Mouse (Mus musculus) B cell, adult 2 months (primary cell): ENCODE data around the gene Igsf3.
A peak's percentile ranks its signal among the peaks of the same experiment; 100 is the strongest.

Source experiments
- DNase-seq, 2 experiments: peaks; one replicate each; pipeline ENCODE4 v3.0.0; 2022

Igsf3 gene

DNA sequence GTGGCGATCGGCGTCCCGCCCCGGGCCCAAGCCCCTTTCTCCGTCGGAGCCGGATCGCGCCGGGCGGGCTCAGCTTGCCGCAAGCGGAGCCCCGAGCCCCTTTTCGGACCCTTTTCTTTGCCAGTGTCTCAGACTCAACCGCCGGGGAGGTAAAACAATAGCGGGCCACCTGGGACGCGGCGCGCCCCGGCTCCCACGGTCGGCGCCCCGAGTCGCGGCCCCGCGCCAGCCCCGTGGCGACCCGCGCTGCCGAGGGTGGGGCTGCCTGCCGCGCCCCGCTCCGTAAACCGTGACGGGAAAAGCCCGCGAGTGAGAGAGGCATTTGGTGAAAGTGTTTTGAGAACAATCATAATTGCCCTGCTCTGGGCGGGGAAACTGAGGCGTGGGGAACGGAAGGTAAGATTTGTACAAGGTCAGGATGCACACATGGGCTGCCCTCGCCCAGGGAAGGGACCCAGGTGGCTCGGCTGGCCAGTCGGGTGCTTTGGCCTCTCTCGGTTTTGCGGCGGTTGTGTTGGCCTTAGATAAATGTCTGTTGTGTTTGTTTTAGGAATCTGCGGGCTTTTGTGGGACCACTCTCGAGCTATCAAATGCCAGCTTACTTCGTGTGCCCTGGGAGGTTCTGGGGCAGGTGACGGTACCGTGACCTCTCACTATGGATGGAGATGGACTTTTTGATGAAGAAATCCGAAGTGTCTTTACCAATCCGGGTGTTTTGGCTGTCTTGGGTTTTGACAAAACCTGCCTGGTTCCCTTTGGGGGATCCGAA is 557 bp downstream of the Igsf3 start:
- DNase-seq = peak; percentile 6 to 20

GRCm38 (mm10) chr3:101378102-101378501 is 1.2 kb downstream of the Igsf3 start:
- DNase-seq = no peak

DNA sequence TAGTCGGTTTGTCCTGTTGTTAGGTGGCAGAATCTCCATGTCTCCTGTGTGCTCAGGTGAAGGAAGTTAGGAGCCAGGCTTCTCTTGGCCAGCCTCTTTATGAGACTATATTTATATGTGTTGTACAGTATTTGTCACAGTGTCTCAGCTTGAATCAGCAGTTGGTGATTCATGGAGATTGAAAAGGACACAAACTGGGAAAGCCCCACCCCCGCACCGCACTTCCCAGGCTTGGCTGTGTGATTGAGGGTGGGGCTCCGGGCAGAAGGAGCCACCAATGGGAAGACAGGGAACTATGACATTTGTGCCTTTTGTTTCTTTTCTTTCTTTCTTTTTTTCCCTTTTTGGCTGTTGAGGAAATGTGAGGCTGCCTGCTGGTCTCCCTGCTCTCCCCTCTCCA is 2.9 kb downstream of the Igsf3 start:
- no peak for DNase-seq

GRCm38 (mm10) chr3:101381691-101382090 is 4.8 kb downstream of the Igsf3 start:
- no peak for DNase-seq

DNA sequence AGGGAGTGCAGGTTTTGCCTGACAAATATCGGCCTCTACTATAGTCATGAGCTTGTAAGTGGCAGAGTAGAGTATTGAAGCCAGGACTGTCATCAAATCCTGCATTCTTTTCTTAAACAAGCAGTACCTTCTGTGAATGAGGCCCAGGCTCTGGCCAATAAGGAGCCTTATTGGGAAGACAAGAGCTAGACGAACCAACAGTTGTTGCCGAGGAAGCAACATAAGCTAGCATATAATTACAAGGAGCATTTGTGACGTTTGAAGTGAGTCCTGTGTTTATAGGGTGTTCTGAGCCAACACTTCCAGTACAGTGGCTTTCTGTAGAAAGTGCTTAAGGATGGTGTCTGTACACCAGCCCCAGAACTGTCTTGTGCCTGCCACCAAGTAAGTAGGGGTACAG is 5.9 kb downstream of the Igsf3 start:
- no peak for DNase-seq

DNA sequence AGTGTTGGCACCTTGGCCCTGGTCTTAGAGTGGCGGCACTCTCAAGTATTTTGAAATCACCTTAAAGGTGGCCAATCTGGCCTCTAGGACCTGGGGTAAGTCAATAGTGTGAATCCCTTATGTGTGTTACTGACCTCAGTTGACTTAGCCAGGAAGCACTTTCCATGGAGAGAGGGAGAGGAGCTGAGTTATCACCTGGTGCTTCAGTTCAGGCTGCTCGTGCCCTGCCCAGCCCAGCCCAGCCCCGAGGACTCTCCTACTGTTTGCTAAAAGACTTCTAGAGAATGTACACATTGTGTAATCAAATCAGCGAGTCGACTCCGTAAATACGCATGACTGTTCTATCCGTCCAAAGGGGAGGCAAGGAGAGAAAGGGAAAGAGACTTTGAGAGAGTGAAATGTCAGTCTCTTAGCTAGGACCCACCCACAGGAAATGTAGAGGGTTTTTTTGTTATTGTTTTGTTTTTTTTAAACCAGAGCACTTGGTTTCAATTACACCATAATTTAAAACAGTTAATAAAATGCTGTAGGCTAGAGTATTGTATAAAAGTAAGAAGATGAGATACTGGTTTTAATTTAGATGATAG is 9.6 kb downstream of the Igsf3 start:
- DNase-seq = no peak

GRCm38 (mm10) chr3:101387849-101388248 is 11.0 kb downstream of the Igsf3 start:
- no peak for DNase-seq

GRCm38 (mm10) chr3:101389566-101389965 is 12.7 kb downstream of the Igsf3 start:
- no peak for DNase-seq

DNA sequence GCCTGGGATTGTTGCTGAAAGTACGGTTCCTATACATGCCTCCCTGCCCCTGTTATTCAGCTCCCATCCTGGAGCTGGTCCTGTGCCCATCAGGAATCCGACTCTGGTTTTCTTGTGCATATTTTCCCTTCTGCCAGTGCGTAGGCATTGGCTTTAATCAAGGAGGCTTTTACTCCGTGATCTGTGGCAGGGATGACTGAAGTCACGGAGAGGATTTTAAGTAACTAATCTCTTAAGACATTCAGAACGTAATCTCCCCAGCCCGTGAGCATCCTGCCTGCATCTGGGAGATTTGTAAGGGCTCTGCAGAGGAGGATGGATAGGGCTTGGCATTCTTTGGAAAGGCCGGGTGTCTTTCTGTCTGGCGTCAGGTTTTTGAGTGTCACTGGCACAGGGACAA is 13.6 kb downstream of the Igsf3 start:
- DNase-seq = no peak

DNA sequence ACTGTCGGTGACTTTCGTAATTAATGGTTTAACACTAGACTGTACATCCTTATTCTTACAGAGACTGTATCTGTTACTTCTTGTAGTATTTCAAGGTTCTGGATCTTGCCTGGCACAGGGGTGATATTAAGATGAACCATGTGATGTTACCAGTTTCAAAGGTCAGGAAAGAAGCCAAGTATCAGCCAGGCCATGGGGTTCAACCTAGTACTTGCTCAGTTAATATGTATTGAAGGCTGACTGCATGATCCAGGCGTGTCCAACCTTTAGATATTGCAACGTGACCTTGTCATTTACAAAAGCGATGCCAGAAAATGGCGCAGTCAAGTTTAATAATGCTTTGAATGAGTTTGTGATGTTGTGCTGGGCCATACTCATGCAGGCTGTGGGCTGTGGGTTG is 15.1 kb downstream of the Igsf3 start:
- DNase-seq = no peak

- no peak for DNase-seq
Measured at GRCm38 (mm10) chr3:101393103-101393644, 16.3 kb downstream of the Igsf3 start.

- DNase-seq = no peak
Measured at GRCm38 (mm10) chr3:101393659-101394539, 17.0 kb downstream of the Igsf3 start.

DNA sequence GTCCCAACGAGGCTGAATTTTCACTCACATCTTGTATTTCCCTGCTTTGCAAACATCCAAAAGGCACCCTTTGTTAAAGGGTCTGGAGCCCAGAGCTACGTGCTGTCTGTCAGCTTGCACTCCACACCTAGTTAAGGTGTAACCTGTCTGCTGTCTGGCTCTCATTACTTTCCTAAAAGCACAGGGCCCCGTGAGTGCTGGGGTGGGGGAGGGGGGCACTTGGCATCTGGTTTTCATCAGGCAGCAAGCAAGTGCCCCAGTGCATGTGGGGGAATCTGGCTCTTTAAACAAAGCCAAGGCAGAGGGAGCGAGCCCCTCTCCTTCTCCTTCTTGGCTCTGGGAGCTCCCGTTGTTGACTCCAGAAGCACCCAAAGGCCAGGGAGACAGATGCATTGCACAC is 18.5 kb downstream of the Igsf3 start:
- DNase-seq = no peak

- no peak for DNase-seq
Measured at GRCm38 (mm10) chr3:101396061-101396460, 19.2 kb downstream of the Igsf3 start.

DNA sequence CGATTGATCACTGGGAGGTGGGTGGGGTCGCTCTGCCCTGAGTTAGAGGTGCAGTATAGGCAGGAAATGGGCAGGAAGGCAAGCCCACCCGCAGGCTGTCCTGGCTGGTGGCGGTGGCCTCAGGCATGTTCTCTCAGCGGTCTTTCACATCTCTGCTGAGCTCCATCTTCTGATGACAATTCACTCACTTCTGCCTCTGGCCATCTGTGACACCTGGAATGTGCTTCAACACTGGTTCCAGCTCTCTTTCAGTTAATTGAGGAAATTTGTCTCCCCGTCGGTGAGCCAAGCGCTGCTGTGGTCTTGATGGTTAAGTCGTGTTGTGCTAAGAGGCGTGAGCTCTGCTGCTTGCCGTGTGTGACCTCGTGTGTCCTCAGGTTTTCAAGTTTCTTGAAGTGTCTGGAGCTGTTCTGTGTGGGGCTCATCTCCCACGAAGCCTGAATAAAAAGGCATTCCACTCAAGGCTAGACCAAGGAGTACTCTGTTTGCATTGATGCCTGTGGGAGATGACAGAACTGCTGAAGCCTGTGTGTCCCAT is 19.9 kb downstream of the Igsf3 start:
- DNase-seq = no peak

GRCm38 (mm10) chr3:101397422-101397821 is 20.5 kb downstream of the Igsf3 start:
- no peak for DNase-seq

DNA sequence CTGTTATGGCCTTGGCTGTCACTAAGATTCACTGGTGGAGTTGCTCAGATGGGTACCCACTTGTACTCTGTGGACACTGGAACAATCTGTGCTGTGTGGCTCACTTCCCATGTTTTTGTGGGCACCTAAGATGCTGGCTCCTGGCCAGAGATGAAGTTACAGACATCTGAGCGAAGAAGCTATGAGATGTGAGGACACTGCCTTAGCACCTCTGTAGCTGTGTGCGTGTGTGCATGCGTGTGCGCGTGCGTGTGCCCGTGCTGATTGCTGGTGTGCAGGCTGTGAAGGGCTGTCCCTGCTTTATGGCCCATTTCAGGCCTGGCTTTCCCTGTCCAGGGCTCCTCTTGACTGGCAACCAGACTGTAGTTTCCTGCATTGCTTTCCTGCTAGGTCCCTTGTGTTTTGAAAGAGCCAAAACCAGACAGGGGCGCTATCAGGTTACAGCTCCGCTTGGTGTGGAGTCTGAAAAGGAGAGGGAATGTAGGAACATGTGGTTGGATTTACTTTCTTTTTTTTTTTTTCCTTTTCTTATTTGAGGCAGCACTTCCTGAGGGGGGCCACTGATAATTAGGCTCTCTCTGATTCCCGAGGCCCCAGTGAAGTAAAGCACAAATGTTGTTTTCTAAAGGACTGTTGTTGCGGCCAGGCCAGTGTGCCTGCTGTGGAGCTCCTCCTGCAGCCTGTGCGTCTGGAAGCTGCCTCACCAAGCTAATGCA is 21.3 kb downstream of the Igsf3 start:
- no peak for DNase-seq

DNA sequence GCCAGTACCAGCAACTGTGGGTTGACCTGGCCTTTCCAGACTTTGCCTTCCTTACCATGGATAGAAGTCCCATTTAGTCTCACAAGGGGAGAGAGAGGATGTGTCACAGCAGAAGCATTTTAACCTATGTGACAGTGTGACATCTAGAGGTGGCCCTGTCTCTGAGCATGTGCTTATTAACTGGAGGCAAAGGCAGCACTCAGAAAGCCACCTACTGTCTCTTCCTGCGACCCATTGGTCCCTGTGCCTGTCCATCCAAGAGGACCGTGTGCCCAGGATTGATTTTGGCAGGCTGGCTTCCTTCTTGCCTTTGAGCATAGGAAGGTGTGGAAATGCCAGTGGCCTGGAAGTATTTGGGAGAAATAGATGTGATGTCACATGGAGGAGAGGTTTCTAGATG is 22.0 kb downstream of the Igsf3 start:
- DNase-seq = no peak

DNA sequence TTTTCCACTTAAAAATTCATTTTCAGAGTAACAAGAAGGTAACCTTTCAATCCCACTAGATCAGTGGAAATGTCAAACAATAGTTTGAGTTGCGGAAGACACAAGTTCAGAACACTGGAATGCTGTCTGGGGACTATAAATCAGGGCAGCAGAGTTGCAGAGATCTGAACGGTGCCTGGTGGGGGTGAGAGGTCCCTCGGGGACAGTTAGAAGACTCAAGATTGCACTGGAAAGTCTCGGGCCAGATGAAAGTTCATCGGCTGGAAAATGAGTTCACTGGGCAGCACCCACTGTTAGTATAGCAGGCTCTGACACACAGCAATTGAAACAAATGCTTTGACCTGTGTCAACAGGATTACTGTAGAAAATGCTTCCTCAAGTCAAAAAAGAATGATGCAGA is 24.6 kb downstream of the Igsf3 start:
- no peak for DNase-seq

DNA sequence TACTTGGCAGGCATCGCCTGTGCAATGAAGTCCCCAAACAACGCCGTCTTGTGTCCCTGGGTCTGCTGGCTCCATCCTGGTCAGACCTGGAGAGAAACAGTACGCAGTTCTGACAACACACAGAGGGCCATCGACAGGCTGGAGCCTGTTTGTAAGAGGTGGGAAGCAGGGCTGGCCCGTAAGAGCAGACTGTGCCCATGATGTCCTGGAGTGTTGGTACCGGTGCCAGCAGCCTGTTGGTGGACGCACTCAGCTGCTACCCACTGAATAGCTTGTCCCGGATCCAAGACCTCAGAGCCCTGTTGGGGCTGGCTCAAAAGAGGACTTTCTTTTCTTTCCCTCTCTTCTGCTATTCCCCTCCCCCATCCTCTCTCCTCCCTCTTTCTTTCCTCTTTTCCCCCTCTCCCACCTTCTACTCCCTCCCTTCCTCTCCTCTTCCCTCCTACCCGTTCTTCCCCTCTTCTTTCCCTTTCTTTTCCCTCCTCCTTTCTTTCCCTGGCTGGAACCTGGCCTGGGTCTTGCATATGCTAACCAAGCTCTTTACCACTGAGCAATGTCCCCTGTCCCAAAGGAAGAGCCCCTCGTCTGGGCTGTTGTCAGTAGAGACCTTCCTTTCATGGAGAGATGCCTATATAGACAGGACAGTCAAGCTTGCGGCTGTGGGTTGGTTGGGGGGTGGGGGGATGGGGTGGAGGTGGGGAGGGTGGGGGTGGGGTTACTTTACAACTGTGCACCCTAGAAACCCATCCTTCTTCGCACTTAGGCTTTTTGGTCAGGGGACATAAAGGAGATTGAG is 27.9 kb downstream of the Igsf3 start:
- DNase-seq = no peak

DNA sequence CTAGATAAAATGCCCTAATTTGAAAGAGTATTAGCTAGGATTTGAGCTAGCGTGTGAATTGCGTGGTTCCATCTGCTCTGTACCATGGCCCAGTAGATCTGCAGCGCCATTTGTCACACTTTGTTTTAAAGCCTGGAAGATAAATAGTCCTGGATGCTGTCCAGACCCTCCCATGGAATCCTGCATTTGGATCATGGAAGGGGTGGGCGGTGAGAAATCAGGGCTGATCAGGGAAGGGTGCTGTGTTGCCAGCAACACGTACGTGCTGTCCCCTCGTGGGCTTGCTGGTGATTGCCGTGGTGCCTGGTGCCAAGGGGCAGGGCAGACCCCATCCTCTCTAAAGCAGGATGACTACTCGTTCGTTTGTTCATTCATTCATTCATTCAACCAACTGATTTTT is 28.6 kb downstream of the Igsf3 start:
- DNase-seq = no peak

DNA sequence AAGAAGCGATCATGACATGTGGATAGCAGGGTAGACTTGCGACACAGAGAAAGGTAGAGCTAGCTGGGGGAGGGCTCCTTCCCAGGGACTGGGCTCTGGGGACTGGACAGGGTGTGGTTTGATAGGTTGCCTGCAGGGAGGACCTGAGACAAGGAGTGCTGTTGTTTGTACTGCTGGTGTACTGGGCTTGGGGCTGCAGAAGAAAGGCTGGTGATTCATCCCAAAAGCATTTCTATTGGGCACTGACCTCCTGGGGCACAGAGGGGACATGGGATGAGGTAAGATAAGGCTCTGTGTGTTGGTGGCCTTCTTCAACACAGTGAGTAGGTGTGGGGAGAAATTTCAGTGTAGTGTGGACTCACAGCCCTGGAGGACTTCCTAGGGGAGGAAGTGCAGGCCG is 29.2 kb downstream of the Igsf3 start:
- DNase-seq = no peak
